Mouse (Mus musculus) layer of hippocampus, adult 18-20 months (tissue): Measurements from ENCODE around the gene Grik4. TPM values are rescaled to one million over a fixed set of nuclear protein-coding genes. Genes with fewer than 3 reads are reported as not detected.

ENCODE experiments used
- DNase-seq, 2 experiments: peaks; one replicate each; pipeline ENCODE4 v3.0.0; 2022; ENCODE audit warnings: low spot score in 2 of 2
- total RNA-seq, 2 experiments: library from RNA; stranded (reverse); gene quantifications; 2 replicates each; pipeline ENCODE4 v1.2.3; 2021

Grik4 gene
- total RNA-seq, 2 experiments from 2014 or later = 50.7 to 54.9 TPM

DNA sequence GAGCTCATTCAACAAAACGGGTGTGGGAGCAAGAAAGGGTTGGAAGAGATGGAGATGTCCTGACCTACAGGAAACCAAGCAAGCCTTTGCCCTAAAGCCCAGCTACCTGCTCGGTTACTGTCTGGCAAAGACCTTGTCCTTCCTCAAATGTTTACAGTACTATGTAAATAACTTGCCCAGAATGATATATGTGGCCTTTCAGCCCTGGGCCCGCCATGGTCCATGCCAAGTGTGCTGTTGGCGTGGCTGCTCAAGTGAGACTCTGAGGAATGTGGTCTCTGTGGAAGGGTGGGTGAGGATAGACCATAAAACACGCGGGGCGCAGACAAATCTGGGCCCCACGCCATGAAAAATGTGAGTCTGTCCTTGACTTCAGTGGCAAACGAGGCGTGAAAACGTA lies 83.1 kb downstream of the Grik4 start:
- DNase-seq = no peak

DNA sequence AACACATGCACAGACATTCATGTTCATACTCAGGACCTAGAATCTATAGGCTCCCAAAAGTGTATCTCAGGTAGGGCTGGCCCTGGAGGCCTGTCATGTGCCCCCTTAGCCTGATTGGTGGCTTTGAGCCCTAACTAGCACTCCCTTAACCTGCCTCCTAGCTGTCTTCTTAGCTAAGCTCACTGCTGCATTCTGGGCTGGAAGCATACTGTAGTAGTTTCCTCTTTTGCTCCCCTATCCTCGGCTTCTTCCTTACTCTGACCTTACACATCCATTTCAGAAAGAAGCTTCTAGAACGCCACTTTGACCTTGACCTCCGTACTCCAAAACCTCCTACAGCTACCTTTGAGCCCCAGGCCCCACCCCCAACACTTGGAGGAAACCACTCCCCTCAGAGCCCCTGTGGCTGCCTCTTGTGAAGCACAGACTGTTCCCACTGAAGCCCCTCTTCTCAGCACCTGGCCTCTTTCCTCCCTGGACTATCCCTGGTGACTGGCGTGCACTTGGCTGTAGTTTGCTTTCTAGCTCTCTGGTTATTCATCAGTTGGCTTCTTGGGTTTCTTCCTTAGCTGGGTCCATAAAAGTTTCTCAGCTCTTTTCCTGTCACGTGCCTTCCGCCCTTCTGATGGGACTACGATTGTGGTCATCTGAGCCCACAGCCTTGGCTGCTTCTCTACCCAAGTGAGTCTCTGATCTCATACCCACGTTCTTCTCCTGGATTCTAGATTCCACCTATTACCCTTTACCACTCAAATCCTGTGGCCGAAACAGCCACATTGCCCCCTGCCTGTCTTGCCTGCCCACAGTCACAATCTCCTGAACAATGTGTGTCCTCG lies 84.1 kb downstream of the Grik4 start:
- DNase-seq = no peak

DNA sequence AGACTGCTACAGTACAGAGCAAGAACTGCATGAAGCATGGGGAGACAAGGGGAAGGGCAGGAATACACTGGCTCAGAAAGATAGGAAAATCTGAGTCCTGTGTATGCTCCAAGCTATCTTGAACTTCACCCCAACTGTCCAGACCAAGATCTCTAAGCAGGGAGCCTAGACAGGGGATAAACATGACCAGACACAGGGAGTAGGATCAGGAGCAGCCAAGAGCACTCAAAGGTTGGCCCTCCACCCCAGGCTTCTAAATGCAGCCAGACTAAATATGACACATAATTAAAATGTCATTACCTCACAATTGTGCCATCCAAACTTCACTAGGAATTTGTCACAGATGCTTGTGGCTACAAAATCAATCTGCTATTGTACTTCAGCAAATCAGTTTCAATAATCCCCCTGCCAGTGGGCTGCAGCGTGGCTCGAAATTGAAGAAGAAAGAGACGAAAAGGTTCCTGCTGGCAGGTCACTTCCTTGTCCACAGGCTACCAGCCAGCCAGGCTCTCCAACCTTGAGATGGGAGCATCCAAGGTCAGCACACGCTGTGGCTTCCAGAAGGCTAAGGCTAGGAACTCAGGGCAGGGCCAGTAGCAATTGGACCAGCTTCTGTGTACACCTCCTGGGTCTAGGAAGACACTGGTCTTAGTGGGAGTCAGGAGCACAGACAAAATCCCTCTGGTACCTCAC lies 85.1 kb downstream of the Grik4 start:
- no peak for DNase-seq

DNA sequence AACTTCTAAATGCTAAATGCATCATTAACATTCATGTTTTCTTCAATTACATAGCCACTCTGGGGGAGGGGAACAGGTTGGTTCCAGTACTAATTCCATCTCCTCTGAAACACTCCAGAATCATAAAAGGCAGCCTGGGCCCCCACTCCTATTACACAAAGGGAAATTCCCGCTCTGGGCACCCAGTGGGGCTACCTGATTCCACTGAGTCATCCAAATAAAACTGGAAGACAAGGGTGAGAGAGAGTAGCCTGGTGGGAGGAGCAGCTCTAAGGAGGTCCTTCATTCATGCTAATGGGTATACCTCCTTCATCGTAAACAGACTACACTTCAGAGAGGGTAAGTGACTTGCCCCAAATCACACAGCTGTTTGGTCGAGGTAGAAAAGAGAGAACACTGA lies 85.7 kb downstream of the Grik4 start:
- no peak for DNase-seq

DNA sequence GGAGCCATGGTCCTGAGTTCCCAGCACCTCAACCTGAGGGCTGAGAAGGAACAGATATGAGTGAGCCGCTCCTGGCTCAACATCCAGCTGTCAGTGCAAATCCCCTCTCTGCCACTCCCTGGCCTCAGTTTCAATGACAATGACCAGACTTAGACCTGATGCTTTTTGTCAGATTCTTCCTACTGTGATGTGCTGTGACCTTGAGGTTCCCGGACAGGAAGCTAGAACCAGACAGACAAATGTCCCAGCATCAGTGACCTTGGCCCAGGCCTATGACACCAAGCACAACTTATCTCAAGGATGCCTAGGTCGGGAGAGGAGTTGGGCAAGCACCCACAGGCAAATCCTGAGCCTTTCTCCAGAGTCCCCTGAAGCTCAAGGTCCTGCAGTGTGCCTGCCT lies 86.5 kb downstream of the Grik4 start:
- DNase-seq = no peak

DNA sequence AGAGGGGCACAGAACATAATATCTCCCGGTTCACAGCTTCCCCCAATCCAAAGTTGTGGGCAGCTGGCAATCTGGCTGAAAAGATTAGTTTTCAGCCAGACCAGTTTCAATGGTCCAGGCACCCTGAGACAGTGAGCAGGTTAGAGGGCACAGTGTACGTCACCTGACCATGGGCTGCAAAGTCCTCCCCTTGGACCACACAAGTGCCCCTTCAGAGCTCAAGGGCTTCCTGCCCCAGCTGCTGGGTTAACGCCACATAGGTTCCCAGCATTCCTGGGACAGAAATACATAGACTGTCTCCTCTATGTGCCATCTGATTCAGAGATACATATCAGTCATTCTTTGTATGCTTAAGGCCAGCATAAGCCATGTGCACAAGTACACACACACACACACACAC lies 91.2 kb downstream of the Grik4 start:
- no peak for DNase-seq

DNA sequence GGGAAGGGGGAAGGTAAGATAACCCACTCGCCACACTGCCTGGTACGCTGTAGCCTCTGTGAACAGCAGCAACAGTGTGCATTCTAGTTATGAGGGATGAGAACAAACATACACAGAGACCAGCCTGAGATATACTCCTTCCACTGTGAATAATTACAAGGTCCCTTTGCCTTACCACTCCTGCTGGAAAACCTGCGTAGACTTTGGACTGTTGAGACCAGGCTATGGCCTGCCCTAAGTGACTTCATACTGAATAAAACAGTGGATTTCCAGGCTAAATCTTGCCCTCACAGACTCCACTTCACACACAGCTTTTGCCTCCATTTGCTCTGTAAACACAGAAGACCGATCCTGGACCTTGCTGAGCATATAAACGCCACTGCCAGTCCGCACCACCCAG lies 94.2 kb downstream of the Grik4 start:
- DNase-seq = no peak

DNA sequence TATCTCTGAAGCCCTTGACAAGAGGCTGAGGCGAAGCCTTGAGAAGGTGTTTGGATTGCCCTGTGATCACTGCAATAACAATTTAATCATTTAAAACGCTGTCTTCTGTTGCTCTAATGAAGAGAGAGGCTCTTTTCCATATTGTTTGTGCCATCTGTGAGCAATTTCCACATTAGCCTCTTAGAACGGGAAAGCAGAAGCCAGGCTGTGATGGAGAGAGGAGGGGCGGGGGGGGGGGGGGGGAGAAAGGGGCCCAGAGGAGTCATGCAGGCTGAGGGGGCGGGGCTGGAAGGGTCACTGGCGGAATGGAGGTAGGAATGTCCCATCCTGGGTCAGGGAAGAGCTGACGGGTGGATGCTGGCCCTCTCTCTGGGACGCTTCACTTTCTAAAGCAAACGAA lies 96.2 kb downstream of the Grik4 start:
- DNase-seq = no peak

DNA sequence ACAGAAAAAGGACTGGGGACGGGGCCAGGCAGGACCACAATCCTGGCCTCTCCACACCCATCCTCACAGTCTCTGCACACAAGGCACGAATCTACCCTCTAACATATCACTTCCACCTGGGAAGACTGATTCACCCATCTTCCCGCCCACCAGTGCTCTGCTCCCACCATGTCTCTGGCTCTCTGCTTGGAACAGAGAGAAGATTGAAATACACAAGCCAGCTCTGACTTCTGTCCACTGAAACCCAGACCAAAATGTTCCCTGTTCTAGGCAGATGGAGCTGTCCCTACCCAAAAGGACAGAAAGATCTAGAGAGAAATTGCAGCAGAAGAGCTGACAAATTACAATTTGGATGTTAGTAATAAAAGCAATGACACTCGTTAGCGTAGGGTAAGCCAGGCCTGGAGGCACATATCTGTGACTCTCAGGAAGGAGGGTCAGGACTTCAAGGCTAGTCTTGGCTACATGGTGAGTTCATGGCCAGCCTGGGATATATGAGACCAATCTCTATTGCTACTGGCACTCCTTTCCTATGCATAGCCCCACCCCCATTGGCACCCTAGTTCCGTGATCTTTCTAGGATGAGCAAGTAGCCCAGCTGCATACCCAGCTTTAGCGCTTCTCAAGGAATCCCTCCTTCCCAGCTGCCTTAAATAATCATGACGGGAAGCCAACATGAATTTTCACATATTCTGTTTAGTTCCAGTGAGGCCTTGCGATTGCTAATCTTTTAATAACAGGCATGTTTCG lies 97.4 kb downstream of the Grik4 start:
- peak; percentile 32 to 65 for DNase-seq

DNA sequence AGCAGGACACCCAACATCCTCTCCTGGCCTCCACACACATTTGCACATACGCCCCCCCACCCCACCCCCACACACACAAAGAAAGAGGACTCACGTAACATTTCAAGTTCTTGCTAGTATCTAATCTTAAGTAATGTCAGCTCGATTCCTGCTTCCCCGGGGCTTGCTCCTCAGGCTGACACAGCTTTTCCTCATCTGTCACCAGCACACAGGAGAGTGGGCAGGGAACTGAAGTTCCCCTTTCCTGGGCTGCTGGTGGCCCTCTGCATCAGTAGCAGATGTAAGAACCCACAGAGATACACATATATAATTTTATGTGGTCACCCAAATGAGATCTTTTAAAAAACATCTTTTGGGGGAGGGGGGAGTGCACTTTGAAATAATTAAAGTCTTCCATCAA lies 98.2 kb downstream of the Grik4 start:
- no peak for DNase-seq

DNA sequence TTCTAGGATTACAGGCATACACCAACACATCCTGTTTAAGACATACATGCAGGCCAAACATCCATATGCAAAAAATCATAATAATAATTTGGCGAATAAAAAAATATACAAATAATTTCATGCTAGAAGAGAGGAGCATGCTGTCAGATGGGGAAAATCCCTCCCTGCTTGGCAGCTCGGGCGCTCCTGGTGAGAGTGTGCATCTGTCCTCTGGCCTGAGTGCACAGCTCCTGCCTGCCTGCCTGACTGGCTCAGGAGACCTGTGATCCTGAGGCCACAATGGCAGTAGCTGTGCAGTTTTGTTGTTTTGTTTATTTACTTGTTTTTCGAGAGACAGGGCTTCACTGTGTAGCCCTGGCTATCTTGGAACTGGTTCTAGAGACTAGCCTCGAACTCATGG lies 100.0 kb downstream of the Grik4 start:
- DNase-seq = no peak

DNA sequence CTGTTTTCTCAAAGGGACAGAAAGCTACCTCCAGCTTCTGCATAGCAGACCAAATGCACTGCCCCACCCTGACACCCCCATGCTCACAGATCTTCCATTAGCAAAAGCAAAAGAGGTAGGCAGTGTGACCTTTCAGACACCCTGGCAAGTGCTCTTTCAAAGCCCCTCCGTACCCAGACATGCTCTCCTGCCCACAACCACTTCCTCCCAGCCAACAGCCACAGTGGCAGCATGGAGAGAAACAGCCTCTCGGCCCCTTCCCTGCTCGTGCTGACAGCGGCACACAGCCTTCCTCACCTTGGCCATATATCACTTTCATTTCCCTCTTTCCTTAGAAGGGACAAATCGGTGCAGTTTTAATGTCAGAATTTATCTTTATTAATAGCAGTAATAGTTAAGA lies 106.0 kb downstream of the Grik4 start:
- DNase-seq = no peak

DNA sequence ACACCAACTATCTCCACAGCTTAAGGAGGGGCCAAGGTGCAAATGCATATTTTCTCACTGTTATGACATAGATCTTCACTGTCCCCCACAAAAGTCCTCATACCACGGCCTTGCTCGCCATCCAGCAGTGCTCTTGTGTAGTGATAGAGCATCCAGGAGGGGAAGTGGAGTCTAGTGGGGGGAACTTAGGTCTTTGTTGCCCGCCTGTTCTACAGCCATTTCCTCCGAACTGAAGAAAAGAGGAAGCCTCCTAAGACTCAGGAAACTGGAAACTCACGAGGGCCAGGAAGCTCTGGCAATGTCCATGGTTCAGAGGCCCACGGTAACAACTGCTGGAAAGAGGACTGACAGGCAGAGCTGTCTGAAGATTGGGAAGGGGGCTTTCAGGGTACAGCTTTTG lies 106.8 kb downstream of the Grik4 start:
- no peak for DNase-seq

DNA sequence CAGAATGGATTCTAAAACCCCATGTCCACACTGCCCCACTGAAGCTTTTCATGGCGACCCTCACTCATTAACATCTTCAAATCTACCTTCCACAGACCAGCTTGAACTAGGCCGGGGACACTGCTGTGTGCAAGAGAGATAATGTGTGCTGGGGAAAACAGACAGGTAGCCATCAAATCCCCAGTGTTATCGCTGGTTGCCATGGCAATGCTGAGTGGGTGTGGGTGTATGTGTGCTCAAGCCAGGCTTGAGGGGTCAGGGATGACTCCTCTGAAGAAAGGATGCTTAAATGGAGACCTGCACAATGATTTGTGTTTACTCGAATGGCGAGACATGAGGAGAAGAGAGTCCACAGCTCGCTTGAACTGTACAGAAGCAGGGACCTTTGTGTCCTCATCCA lies 112.7 kb downstream of the Grik4 start:
- DNase-seq = no peak

DNA sequence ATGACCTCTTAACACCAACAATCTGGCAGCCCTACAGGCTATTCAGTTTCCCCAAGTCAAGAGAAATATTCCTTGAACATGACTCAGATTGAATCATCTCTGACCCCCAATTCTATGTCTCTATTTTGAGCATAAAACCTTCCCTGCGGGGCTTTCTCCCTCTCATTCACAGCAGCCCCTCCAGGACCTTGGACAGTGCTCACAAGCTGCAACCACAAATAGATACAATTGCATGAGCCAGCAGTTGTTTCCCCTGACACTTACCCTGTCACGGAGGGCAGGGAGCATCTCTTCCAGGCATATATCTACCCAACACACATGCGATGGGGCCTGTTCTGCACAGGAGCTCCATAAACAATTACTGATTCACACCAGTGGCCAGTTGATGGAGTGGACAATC lies 125.0 kb downstream of the Grik4 start:
- no peak for DNase-seq

DNA sequence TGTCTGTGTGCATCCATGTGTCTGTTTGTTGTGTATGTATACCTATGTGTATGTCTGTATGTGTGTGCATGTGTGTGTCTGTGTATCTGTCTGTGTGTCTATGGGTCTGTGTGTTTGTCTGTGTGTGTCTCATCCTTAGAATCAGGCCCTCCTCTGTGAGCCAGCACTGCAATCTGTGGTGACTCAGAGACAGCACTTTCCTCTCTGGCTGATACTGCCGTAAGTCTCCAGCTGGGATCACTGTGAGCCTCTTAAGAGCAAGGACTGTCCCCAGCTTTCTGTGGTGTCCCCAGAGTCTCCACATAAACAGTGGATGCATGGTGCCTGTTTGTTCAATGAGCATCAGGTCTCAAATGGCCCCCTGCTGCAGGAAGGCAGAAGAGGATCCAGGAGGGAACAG lies 127.5 kb downstream of the Grik4 start:
- DNase-seq = no peak

DNA sequence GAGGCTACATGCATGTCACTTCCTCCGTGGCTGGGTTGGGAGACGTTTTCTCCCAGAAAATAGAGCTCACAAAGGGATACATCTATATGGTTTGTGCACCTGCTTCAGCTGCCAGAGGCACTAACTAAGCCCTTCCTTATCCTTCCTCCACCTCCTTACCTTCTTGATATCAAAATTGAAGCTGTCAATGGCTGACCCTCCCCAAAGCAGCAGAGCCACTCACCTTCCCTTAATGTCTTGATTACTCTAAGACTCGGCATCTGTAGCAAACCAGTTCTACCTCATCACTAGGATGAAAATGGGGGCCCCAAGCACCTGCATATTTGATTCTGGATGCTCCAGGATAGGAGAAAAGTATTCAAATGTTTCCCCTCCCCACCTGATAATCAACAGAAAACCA lies 135.1 kb downstream of the Grik4 start:
- DNase-seq = no peak

DNA sequence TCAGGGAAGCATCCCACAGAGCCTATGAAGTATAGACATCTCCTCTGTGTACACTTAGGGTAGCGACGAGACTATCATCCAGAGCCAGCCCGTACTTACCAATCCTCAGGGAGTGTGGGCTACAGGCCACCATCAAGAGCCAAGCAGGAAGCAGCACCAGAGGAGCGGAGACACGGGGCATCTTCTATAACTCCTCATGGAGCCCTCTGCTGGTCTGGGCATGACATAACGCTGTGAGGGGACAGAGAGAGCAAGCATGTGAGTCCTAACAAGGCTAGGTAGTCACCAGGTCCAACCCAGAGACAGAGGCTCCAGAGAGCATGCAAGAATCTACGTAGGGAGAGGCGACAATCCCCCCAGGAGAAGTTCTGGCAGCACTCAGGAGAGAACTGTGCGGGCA lies 135.9 kb downstream of the Grik4 start:
- no peak for DNase-seq

DNA sequence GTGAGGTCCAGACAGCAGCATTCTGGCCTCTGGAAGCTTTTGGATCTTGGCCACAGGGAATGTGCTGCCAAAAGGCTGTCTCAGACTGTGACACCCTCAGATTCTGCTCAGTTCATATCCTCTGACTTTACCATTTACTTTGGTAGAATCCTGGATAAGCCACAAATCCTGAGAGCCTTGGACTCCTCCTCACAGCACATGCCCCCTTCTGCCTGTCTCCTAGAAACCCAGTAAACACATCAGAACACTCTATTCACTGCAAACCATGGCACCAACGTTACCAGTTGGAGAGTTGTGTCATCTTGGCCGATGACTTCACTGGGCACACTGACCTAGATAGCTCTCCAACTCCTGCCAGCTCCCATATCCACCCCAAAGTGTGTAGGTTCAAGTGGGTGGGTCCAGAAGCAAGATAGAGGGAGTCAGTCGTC lies 141.2 kb downstream of the Grik4 start:
- peak in 1 of 2 experiments; percentile 48 for DNase-seq

DNA sequence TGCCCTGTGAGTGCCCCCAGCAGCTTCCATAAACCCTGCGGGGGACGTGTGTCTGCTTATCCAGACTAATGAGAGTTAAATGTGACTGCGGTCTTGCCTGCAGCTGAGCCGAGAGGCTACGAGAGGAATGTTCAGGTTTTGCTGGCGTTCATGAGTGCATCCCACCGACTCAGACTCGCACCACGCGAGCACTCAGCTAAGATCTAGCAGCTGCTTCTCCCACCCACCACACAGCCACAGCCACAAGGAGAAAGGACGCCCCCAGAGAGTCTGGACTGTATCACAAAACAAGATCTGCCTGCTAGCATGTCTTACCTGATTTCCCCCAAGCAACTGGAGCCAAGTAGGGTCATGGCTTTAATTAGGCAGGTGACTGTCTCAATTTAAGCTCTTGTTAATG lies 142.4 kb downstream of the Grik4 start:
- peak in 1 of 2 experiments; percentile 64 for DNase-seq

DNA sequence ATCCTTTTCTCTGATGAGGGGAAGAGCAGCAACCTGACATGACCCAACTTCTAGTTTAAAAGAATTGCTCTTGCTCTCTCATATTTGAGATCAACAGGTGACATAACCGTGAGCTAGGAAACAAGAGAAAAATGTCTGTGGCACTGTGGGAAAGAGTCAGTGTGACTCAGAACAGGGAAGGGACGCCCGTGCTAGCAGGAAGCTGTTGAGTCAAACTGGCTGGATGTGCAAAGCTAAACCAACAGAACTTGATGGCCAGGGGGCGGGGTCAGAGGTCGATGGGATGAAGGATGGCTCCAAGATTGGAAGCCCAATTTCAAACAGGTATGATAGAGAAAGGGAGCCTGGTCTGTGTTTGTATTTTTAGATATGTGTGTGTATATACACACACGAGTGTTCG lies 144.2 kb downstream of the Grik4 start:
- DNase-seq = no peak

DNA sequence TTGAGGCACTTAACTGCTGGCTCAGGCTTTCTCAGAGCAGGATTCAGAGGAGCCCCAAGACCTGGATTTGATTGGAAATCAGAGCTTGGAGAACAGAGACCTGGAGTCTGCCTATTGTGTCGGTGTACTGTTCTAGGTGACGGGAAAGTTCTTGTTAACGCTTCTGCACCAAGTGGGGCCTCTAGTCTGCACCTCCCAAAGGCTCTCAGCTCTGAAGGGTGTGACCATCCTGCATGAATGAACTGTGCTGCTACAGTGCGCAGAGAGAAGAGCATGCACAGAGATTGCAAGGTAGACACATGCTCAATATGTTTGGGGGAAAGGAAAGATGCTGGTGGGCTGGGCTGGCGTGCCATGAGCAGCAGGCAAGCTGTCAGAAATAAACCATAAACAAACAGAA lies 144.6 kb downstream of the Grik4 start:
- no peak for DNase-seq
